Mouse (Mus musculus) CH12.LX (cell line): ENCODE results near the gene Sept8. TPM values are rescaled to one million over a fixed set of nuclear protein-coding genes. Genes with fewer than 3 reads are reported as not detected.

ENCODE experiments used
- DNase-seq: peaks from one replicate; pipeline ENCODE4 v3.0.0-alpha.2; 2013; ENCODE audit errors: extremely low read depth
- H3K27ac ChIP-seq: 2 replicates; pipeline ENCODE4 v1.5.1; 2012; ENCODE audit warnings: low read depth, mild to moderate bottlenecking, control low read depth, moderate library complexity; ENCODE audit not compliant: insufficient read depth
- H3K27me3 ChIP-seq: replicated peaks from 2 replicates; pipeline ENCODE3; 2012; ENCODE audit warnings: inconsistent platforms
- H3K36me3 ChIP-seq, 2 experiments: replicated peaks in 1 of 2; 2 replicates each; pipeline versions ENCODE3 to v1.6.1; 2012; ENCODE audit warnings: inconsistent platforms in 1 of 2, low read length in 1 of 2, mild to moderate bottlenecking in 1 of 2, mixed read lengths in 1 of 2, moderate library complexity in 1 of 2; ENCODE audit not compliant: control insufficient read depth in 1 of 2, insufficient read depth in 1 of 2
- H3K4me1 ChIP-seq, 2 experiments: 2 replicates each; pipeline ENCODE4 v1.6.1; 2012; ENCODE audit warnings: inconsistent platforms in 1 of 2, moderate library complexity in 1 of 2; ENCODE audit not compliant: insufficient read depth in 2 of 2, control insufficient read depth in 1 of 2
- H3K4me2 ChIP-seq: 2 replicates; pipeline ENCODE4 v1.6.1; 2012; ENCODE audit warnings: low read depth, mild to moderate bottlenecking, control low read depth; ENCODE audit not compliant: poor library complexity, insufficient read depth, severe bottlenecking
- H3K4me3 ChIP-seq, 3 experiments: fragments of 150-350 bp in 1 of 3; sonication (generic) in 1 of 3; replicated peaks in 1 of 3; 2 replicates each; pipeline versions ENCODE3 to v1.5.1; 2011 to 2012; ENCODE audit warnings: low read depth in 2 of 3, low read length in 2 of 3, mild to moderate bottlenecking in 2 of 3, moderate library complexity in 2 of 3, control low read depth in 1 of 3, improper control_type of control experiment in 1 of 3, inconsistent platforms in 1 of 3, mixed read lengths in 1 of 3; ENCODE audit not compliant: poor library complexity in 1 of 3
- H3K79me2 ChIP-seq: replicated peaks from 2 replicates; pipeline ENCODE4 v1.6.1; 2012; ENCODE audit warnings: mild to moderate bottlenecking, moderate library complexity; ENCODE audit not compliant: control insufficient read depth, poor library complexity, insufficient read depth, severe bottlenecking; ENCODE audit errors: extremely low read depth
- H3K9ac ChIP-seq: 2 replicates; pipeline ENCODE4 v1.6.1; 2012; ENCODE audit warnings: low read depth, mild to moderate bottlenecking, control low read depth, moderate library complexity; ENCODE audit not compliant: insufficient read depth
- H3K9me3 ChIP-seq: replicated peaks from 2 replicates; pipeline ENCODE3; 2012; ENCODE audit warnings: low read length, inconsistent platforms, mixed read lengths
- CTCF ChIP-seq, 2 experiments: IDR thresholded peaks in 1 of 2; conservative IDR thresholded peaks in 1 of 2; 2 replicates each; pipeline ENCODE4 v1.5.1; 2011 to 2012; ENCODE audit warnings: low read depth in 2 of 2, low read length in 2 of 2, improper control_type of control experiment in 1 of 2, inconsistent platforms in 1 of 2, mild to moderate bottlenecking in 1 of 2, moderate library complexity in 1 of 2
- E2F4 ChIP-seq: IDR thresholded peaks from 2 replicates; pipeline ENCODE4 v1.6.1; 2011; ENCODE audit warnings: low read depth, low read length, improper control_type of control experiment; ENCODE audit not compliant: insufficient replicate concordance
- ELF1 ChIP-seq: IDR thresholded peaks from 2 replicates; pipeline ENCODE4 v1.6.1; 2014; ENCODE audit warnings: low read depth, mild to moderate bottlenecking, inconsistent platforms, low read length, improper control_type of control experiment
- EP300 ChIP-seq: IDR thresholded peaks from 2 replicates; pipeline ENCODE4 v1.6.1; 2011; ENCODE audit warnings: low read length, improper control_type of control experiment
- ETS1 ChIP-seq: conservative IDR thresholded peaks from 2 replicates; pipeline ENCODE4 v1.6.1; 2012; ENCODE audit warnings: low read depth, mild to moderate bottlenecking, inconsistent platforms, low read length, improper control_type of control experiment, moderate library complexity
- GABPA ChIP-seq: IDR thresholded peaks from 2 replicates; pipeline ENCODE4 v1.6.1; 2012; ENCODE audit warnings: low read depth, low read length, improper control_type of control experiment, inconsistent platforms; ENCODE audit not compliant: insufficient replicate concordance
- HCFC1 ChIP-seq: IDR thresholded peaks from 2 replicates; pipeline ENCODE4 v1.6.1; 2012; ENCODE audit warnings: low read depth, mild to moderate bottlenecking, inconsistent platforms, low read length, improper control_type of control experiment
- IRF4 ChIP-seq: IDR thresholded peaks from 2 replicates; pipeline ENCODE4 v1.6.1; 2014; ENCODE audit warnings: low read depth, mild to moderate bottlenecking, inconsistent platforms, low read length, improper control_type of control experiment
- JUN ChIP-seq: IDR thresholded peaks from 2 replicates; pipeline ENCODE4 v1.6.1; 2011; ENCODE audit warnings: low read depth, mild to moderate bottlenecking, low read length, improper control_type of control experiment, moderate library complexity; ENCODE audit not compliant: insufficient read depth
- MAFK ChIP-seq: IDR thresholded peaks from 2 replicates; pipeline ENCODE4 v1.6.1; 2011; ENCODE audit warnings: low read length, improper control_type of control experiment; ENCODE audit not compliant: insufficient replicate concordance
- MEF2A ChIP-seq: IDR thresholded peaks from 2 replicates; pipeline ENCODE4 v1.6.1; 2014; ENCODE audit warnings: low read depth, mild to moderate bottlenecking, inconsistent platforms, low read length, improper control_type of control experiment, borderline replicate concordance
- MYC ChIP-seq: IDR thresholded peaks from 2 replicates; pipeline ENCODE4 v1.6.1; 2011; ENCODE audit warnings: low read depth, mild to moderate bottlenecking, improper control_type of control experiment, low read length
- NELFE ChIP-seq: IDR thresholded peaks from 2 replicates; pipeline ENCODE4 v1.6.1; 2011; ENCODE audit warnings: low read depth, low read length, improper control_type of control experiment
- NRF1 ChIP-seq: IDR thresholded peaks from 2 replicates; pipeline ENCODE4 v1.6.1; 2014; ENCODE audit warnings: low read depth, mild to moderate bottlenecking, inconsistent platforms, low read length, improper control_type of control experiment, moderate library complexity
- POLR2A ChIP-seq: IDR thresholded peaks from 2 replicates; pipeline ENCODE4 v1.6.1; 2011; ENCODE audit warnings: low read depth, mild to moderate bottlenecking, improper control_type of control experiment, low read length
- POLR2AphosphoS2 ChIP-seq: IDR thresholded peaks from 2 replicates; pipeline ENCODE4 v1.6.1; 2011; ENCODE audit warnings: low read depth, low read length, improper control_type of control experiment
- RCOR1 ChIP-seq: conservative IDR thresholded peaks from 2 replicates; pipeline ENCODE4 v1.6.1; 2012; ENCODE audit warnings: low read depth, mild to moderate bottlenecking, inconsistent platforms, low read length, improper control_type of control experiment
- SIN3A ChIP-seq: IDR thresholded peaks from 2 replicates; pipeline ENCODE4 v1.6.1; 2012; ENCODE audit warnings: low read length, improper control_type of control experiment, inconsistent platforms
- SMC3 ChIP-seq: IDR thresholded peaks from 2 replicates; pipeline ENCODE4 v1.6.1; 2011; ENCODE audit warnings: low read depth, low read length, improper control_type of control experiment
- TBP ChIP-seq: conservative IDR thresholded peaks from 2 replicates; pipeline ENCODE4 v1.6.1; 2011; ENCODE audit warnings: low read depth, low read length, improper control_type of control experiment
- UBTF ChIP-seq: IDR thresholded peaks from 2 replicates; pipeline ENCODE4 v1.6.1; 2012; ENCODE audit warnings: low read depth, mild to moderate bottlenecking, inconsistent platforms, low read length, improper control_type of control experiment, moderate library complexity
- USF1 ChIP-seq: IDR thresholded peaks from 2 replicates; pipeline ENCODE4 v1.6.1; 2014; ENCODE audit warnings: low read depth, mild to moderate bottlenecking, inconsistent platforms, low read length, improper control_type of control experiment
- USF2 ChIP-seq: conservative IDR thresholded peaks from 2 replicates; pipeline ENCODE4 v1.6.1; 2011; ENCODE audit warnings: low read depth, low read length, improper control_type of control experiment
- dilution Hi-C: fragments of 300-500 bp; cut with MboI; formaldehyde crosslinking; loops from 2 replicates; pipeline ENCODE4 v1.14.3; 2020; ENCODE audit warnings: low sequenced_read_pairs; ENCODE audit not compliant: extremely low pct_unique_long_range_greater_than_20kb, extremely low pct_ligation_motif_present
- in situ Hi-C: fragments of 300-500 bp; cut with MboI; formaldehyde crosslinking; loops from 3 replicates; pipeline ENCODE4 v1.14.3; 2019; ENCODE audit warnings: low sequenced_read_pairs, low pct_ligation_motif_present, low pct_unique_long_range_greater_than_20kb, mixed read lengths
- polyA plus RNA-seq: library from polyadenylated mRNA; unstranded; fragments of >175 nt; gene quantifications from 2 replicates; pipeline ENCODE4 v1.2.1, GENCODE M21; 2012; ENCODE audit warnings: low read depth; ENCODE audit not compliant: insufficient read length
- total RNA-seq, 2 experiments: library from RNA; depleted of rRNA; stranded (reverse); fragments of 300-350 nt in 1 of 2; fragments of >200 nt in 1 of 2; gene quantifications; 2 replicates each; pipeline ENCODE4 v1.2.3; 2012 to 2014

Gene Sept8
- 14.9 and 21.9 TPM in 2 replicates for total RNA-seq (2012; rRNA removed)
- 8.2 and 8.5 TPM in 2 replicates for total RNA-seq (2014; rRNA removed)
- 15.2 and 15.3 TPM in 2 replicates for polyA plus RNA-seq

DNA sequence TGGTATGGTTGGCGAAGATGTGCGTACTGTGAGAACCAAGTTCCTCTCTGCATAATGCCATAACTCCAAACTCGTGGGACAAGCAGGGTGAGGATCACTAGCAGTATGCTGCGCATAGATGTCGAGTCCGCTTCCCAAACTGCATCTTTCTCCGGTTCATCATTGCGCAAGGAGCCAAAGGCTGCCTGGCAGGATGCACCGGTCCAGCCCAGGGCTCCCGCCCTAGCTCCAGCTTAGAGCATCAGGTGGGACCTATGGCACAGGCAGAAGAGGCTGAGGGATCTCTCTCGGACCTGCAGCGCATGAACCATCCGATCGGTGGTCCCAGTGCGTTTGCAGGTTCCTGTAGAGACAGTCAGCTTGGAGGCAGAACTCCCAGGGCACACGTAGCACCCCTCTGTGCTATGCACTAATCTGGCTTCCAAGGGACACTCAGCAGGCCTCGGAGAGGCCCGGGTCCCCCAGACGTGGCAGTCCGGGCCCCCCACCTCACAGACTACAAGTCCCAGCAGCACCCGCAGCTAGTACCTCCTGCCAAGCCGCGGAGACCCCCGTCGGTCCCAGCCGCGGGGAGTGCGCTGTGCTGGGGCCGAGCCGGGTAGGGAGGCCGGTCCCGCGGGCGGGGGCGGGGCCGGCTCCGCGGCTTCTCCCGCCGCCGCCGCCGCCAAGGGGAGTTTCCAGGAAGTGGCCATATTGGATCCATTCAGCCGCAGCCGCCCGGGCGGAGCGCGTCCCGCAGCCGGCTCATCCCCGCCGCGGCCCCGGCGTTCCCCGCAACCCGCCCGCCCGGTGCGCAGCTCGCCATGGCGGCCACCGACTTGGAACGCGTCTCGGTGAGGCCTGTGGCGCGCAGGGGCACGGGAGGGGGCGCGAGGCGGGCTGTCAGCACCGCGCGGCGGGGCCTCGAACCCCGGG lies at the start of gene Sept8:
Gene Sept8 (plus strand): TSS at position 51 of the 915 bp plus-strand sequence.
- peak within 1 kb of the TSS; percentile 55 to 67 (median 60) for H3K4me3 ChIP-seq
- no peak for TF ChIP-seq MYC
- no peak for TF ChIP-seq NELFE
- TF ChIP-seq TBP = no peak
- peak; percentile 40; the same call in 1 of the 2 replicates for TF ChIP-seq NRF1
- TF ChIP-seq SIN3A = 0 out of 2 replicates have a peak, but pooled peaks have one; percentile 28
- TF ChIP-seq MAFK = no peak
- TF ChIP-seq HCFC1 = peak; percentile 73
- TF ChIP-seq UBTF = peak; percentile 67
- TF ChIP-seq EP300 = no peak
- 0 out of 2 replicates have a peak, but pooled peaks have one; percentile 12 for TF ChIP-seq MEF2A
- peak; percentile 45; the same call in 1 of the 2 replicates for TF ChIP-seq POLR2A
- TF ChIP-seq IRF4 = peak; percentile 41; the same call in 1 of the 2 replicates
- TF ChIP-seq ELF1 = peak; percentile 82
- no peaks in the 10 kb centered on the region for H3K9me3 ChIP-seq
- peak within 1 kb of the TSS; percentile 65 for H3K9ac ChIP-seq
- H3K27ac ChIP-seq = no peak within 1 kb of the TSS
- peaks cover 20% of the 10 kb centered on the region for H3K27me3 ChIP-seq
- dilution Hi-C loops = no loop called here
- peaks cover 8 to 20% of the 10 kb centered on the region in 2 experiments for H3K4me1 ChIP-seq
- no peaks in the 10 kb centered on the region for H3K79me2 ChIP-seq
- DNase-seq = no peak
- H3K4me2 ChIP-seq = peak within 1 kb of the TSS; percentile 86
- no peaks in the 10 kb centered on the region for H3K36me3 ChIP-seq
- in situ Hi-C loops = loop anchor here (5.0 kb wide), 1 partner anchor 47 kb away; the partner anchor contains the start of gene Gm9837

DNA sequence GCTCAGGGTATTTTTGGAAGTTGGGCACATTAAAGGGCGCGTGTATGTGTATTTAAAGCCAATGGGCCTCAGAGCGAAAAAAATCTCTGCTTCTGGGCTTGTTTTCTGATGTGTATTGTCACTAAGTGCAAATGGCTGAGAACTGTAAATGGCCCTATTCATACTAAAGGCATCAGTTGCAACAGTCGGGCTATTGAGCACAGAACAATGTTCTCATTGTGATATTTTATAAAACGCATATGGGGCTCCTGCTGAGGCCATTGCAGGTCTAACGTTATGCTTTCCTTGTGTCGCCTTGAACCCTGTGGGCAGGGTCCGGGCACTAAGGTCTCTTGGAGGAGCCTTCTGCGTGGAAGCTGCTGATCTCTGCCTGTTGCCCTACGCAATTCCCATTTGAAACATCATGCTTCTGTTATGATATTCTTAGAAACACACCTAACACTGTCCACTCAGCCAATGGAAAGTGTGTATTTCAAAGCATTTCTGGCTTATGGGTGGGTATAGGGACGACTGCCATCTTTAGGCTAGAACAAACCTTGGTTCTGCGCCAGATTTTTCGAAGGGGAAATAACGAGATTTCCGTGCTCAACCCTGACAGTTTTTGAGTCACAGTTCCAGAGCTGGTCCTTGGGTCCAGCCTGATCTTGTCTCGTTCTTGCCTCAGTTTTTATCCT lies 49.6 kb upstream of the Sept8 start:
- Histone ChIP-seq H3K36me3 (no peaks in the 10 kb centered on the region), H3K79me2 (no peaks in the 10 kb centered on the region), H3K4me3 (no peak overlapping the region), H3K4me2 (peak overlapping the region; percentile 9), H3K27ac (no peak overlapping the region), H3K4me1 (peaks cover 0 to 3% of the 10 kb centered on the region in 2 experiments; a peak in 1 of 4 replicates)
- no peak for DNase-seq
- dilution Hi-C loops = no loop called here
- TF ChIP-seq HCFC1 (no peak), GABPA (no peak), EP300 (no peak), CTCF (conservative IDR thresholded peaks at IDR 0.05 in 1 of 2, IDR thresholded peaks at IDR 0.05 in 1 of 2; ENCODE audit: low read depth in 2 of 2, low read length in 2 of 2) (no peak), USF1 (no peak), MAFK (no peak), ETS1 (no peak), SIN3A (no peak), E2F4 (no peak), UBTF (no peak), MYC (no peak), SMC3 (no peak), JUN (no peak), RCOR1 (no peak), MEF2A (no peak), POLR2AphosphoS2 (no peak), USF2 (no peak), TBP (no peak), NRF1 (no peak)
- TF ChIP-seq, all 38 proteins: peak for 0
- peaks cover 8% of the 10 kb centered on the region for H3K27me3 ChIP-seq
- H3K9me3 ChIP-seq = no peaks in the 10 kb centered on the region
- H3K9ac ChIP-seq = no peak overlapping the region
- in situ Hi-C loops = loop anchor here (5.0 to 10.0 kb wide), 3 partner anchors 93 to 385 kb away; partner anchors contain the start of gene Gm12216
